In the genomic region with DNA sequence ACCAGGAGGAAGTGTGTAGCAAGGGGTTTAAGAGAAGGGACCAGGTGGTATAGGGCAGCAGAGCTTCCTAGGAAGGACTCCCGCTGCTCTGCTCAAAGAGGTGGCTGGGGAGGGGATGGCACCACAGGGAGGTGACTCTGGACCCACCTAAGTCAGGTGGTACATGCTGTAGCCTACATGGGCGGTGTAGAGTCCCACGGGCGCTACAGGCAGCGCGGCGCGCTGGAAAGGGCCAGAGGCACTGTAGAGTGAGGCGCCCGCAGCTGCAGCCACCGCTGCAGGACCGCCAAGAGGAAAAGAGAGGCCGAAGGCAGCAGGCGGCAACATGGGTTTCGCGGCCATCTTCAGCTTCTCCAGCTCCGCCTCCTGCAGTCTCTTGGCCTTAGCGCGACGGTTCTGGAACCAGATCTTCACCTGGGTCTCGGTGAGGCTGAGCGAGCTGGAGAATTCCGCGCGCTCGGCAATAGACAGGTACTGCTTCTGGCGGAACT, we compare ENCODE assay signal across 13 mouse cellular contexts. TPM values are rescaled to one million over a fixed set of nuclear protein-coding genes. Genes with fewer than 3 reads are reported as not detected.
DNase-seq lines count a peak whose midpoint lies in the region; ATAC-seq and TF ChIP-seq lines count a peak whose summit lies in the region.
"Had no signal": no experiment of that assay in that cellular context is flagged by ENCODE, and none has a peak within 500 bp of the region (broad histone marks: within the 10 kb centered on the region; RNA-seq: fewer than 3 reads in every experiment).

No protein-coding gene starts in this region.

- TF ChIP-seq CTCF in cerebellum, adult 2 months (IDR thresholded peaks at IDR 0.05; ENCODE audit: borderline replicate concordance, insufficient read depth, low read depth, low read length) = no peak

- 0 out of 2 replicates have a peak overlapping the region, but pooled peaks have one; percentile 10 for H3K4me3 ChIP-seq in kidney, embryonic 15.5 days (replicated peaks)
- peak overlapping the region; percentile 72 for H3K4me3 ChIP-seq in embryonic facial prominence, embryonic 12.5 days
- H3K4me3 ChIP-seq in hindbrain, embryonic 16.5 days (ENCODE audit: low read length) = peak overlapping the region; percentile 19
- H3K4me3 ChIP-seq in neural tube, embryonic 13.5 days = peak overlapping the region; percentile 22
- no peak overlapping the region for H3K4me3 ChIP-seq in cerebellum, adult 2 months (replicated peaks; ENCODE audit: insufficient read depth, low read depth, low read length)
- H3K4me3 ChIP-seq: stomach, embryonic 15.5 days had no signal

- H3K4me2 ChIP-seq in kidney, embryonic 15.5 days = peak overlapping the region; percentile 30
- H3K4me2 ChIP-seq in embryonic facial prominence, embryonic 12.5 days (replicated peaks) = peak overlapping the region; percentile 71
- peak overlapping the region; percentile 28 for H3K4me2 ChIP-seq in hindbrain, embryonic 16.5 days (ENCODE audit: low read length)
- peak overlapping the region; percentile 20 for H3K4me2 ChIP-seq in neural tube, embryonic 13.5 days
- H3K4me2 ChIP-seq: liver, embryonic 11.5 days; stomach, embryonic 15.5 days had no signal

- 5% methylated on average over 27 of the region's 27 CpGs for WGBS in kidney, embryonic 15.5 days
- whole genome bisulfite sequencing in embryonic facial prominence, embryonic 12.5 days = 2% methylated on average over 27 of the region's 27 CpGs
- 11% methylated on average over 27 of the region's 27 CpGs for WGBS in hindbrain, embryonic 16.5 days
- WGBS in neural tube, embryonic 13.5 days = 4% methylated on average over 27 of the region's 27 CpGs
- WGBS in cerebellum, adult 2 months = 7% methylated on average over 27 of the region's 27 CpGs

- no peak overlapping the region for H3K9ac ChIP-seq in kidney, embryonic 15.5 days
- H3K9ac ChIP-seq in embryonic facial prominence, embryonic 12.5 days = peak overlapping the region; percentile 91
- H3K9ac ChIP-seq in hindbrain, embryonic 16.5 days (ENCODE audit: low read depth, low read length) = peak overlapping the region; percentile 27; the same call in 1 of the 2 replicates
- 0 out of 2 replicates have a peak overlapping the region, but pooled peaks have one; percentile 12 for H3K9ac ChIP-seq in neural tube, embryonic 13.5 days
- H3K9ac ChIP-seq: stomach, embryonic 15.5 days had no signal

- no peak for ATAC-seq in kidney, embryonic 15.5 days (replicated peaks; ENCODE audit: low FRiP score)
- no peak for ATAC-seq in embryonic facial prominence, embryonic 12.5 days (ENCODE audit: insufficient number of reproducible peaks, insufficient read depth, low FRiP score, low TSS enrichment)
- no peak for ATAC-seq in hindbrain, embryonic 16.5 days
- ATAC-seq in neural tube, embryonic 13.5 days (ENCODE audit: low read depth) = no peak

- peaks cover 36% of the 10 kb centered on the region for H3K4me1 ChIP-seq in kidney, embryonic 15.5 days
- H3K4me1 ChIP-seq in embryonic facial prominence, embryonic 12.5 days = peaks cover 31% of the 10 kb centered on the region
- H3K4me1 ChIP-seq in hindbrain, embryonic 16.5 days (ENCODE audit: control insufficient read depth, insufficient read depth, low read depth, low read length) = peaks cover 19% of the 10 kb centered on the region
- peaks cover 44% of the 10 kb centered on the region for H3K4me1 ChIP-seq in neural tube, embryonic 13.5 days (replicated peaks)
- no peaks in the 10 kb centered on the region; the same call in 1 of the 2 replicates for H3K4me1 ChIP-seq in cerebellum, adult 2 months (ENCODE audit: control insufficient read depth, insufficient read depth, low read length)

- H3K9me3 ChIP-seq in kidney, embryonic 15.5 days (replicated peaks) = no peaks in the 10 kb centered on the region
- no peaks in the 10 kb centered on the region for H3K9me3 ChIP-seq in embryonic facial prominence, embryonic 12.5 days
- H3K9me3 ChIP-seq in hindbrain, embryonic 16.5 days (ENCODE audit: control insufficient read depth, low read length) = no peaks in the 10 kb centered on the region
- no peaks in the 10 kb centered on the region for H3K9me3 ChIP-seq in neural tube, embryonic 13.5 days
- H3K9me3 ChIP-seq: stomach, embryonic 15.5 days had no signal

- H3K36me3 ChIP-seq in kidney, embryonic 15.5 days = no peaks in the 10 kb centered on the region
- H3K36me3 ChIP-seq in embryonic facial prominence, embryonic 12.5 days = peaks cover 7% of the 10 kb centered on the region; the same call in 1 of the 2 replicates
- H3K36me3 ChIP-seq in hindbrain, embryonic 16.5 days (ENCODE audit: control insufficient read depth, insufficient read depth, low read length) = no peaks in the 10 kb centered on the region
- no peaks in the 10 kb centered on the region for H3K36me3 ChIP-seq in neural tube, embryonic 13.5 days
- H3K36me3 ChIP-seq: G1E; stomach, embryonic 15.5 days had no signal

- H3K27me3 ChIP-seq in kidney, embryonic 15.5 days = peaks cover 99% of the 10 kb centered on the region
- H3K27me3 ChIP-seq in embryonic facial prominence, embryonic 12.5 days = peaks cover 66% of the 10 kb centered on the region
- peaks cover 47% of the 10 kb centered on the region for H3K27me3 ChIP-seq in hindbrain, embryonic 16.5 days (replicated peaks; ENCODE audit: control insufficient read depth, insufficient read depth, low read length)
- peaks cover 93% of the 10 kb centered on the region for H3K27me3 ChIP-seq in neural tube, embryonic 13.5 days
- peaks cover 26% of the 10 kb centered on the region; the same call in 1 of the 2 replicates for H3K27me3 ChIP-seq in cerebellum, adult 2 months (ENCODE audit: control insufficient read depth, insufficient read depth, low read length)

- H3K27ac ChIP-seq in kidney, embryonic 15.5 days = no peak overlapping the region
- peak overlapping the region; percentile 93 for H3K27ac ChIP-seq in embryonic facial prominence, embryonic 12.5 days
- no peak overlapping the region for H3K27ac ChIP-seq in hindbrain, embryonic 16.5 days (ENCODE audit: low read depth, low read length)
- no peak overlapping the region for H3K27ac ChIP-seq in neural tube, embryonic 13.5 days (replicated peaks)
- H3K27ac ChIP-seq in cerebellum, adult 2 months (ENCODE audit: insufficient read depth, low read length) = no peak overlapping the region
- H3K27ac ChIP-seq: stomach, embryonic 15.5 days had no signal

- TF ChIP-seq POLR2A in cerebellum, adult 2 months (IDR thresholded peaks at IDR 0.05; ENCODE audit: borderline replicate concordance, insufficient read depth, low read length) = no peak

- no peak for DNase-seq in kidney, adult 11 months
- no peak for DNase-seq in lung, postnatal 10 days
- DNase-seq in cerebellum, adult 2 months = no peak
- DNase-seq in right cerebral cortex, postnatal 14 days = no peak
- DNase-seq: adrenal gland, postnatal 36 days; right cerebral cortex, adult 18-20 months had no signal

RNA-seq across cellular contexts. Expression of a gene that starts 3.2 kb away (rescaled TPM):
- 2.9 and 3.2 TPM in 2 replicates for polyA plus RNA-seq in kidney, embryonic 15.5 days (2015; fragmentation: Nextera tagmentation; extraction: Ambion mirVana)
- polyA plus RNA-seq in embryonic facial prominence, embryonic 12.5 days (2016; fragmentation: Nextera tagmentation; extraction: Ambion mirVana) = 394 and 406 TPM in 2 replicates
- polyA plus RNA-seq in hindbrain, embryonic 16.5 days (2015; fragmentation: Nextera tagmentation; extraction: Ambion mirVana) = 28.9 and 30.5 TPM in 2 replicates
- polyA plus RNA-seq in neural tube, embryonic 13.5 days (2015; fragmentation: Nextera tagmentation; extraction: Ambion mirVana) = 19.7 and 24.3 TPM in 2 replicates
- polyA plus RNA-seq in cerebellum, adult 2 months (2012; rRNA removed) = 3.4 and 7.1 TPM in 2 replicates
- polyA plus RNA-seq: G1E had no signal

Comparison
In these comparisons a context has a peak if more than half of its experiments do, and no peak if none do; other contexts are left out.
1. H3K4me2 ChIP-seq: peak in every context shown above with its lines; median percentile 71 in embryonic facial prominence, embryonic 12.5 days; 30 in kidney, embryonic 15.5 days; 28 in hindbrain, embryonic 16.5 days; 20 in neural tube, embryonic 13.5 days.
2. RNA of a gene that starts 3.2 kb away (polyA plus RNA-seq): 394 to 406 TPM in embryonic facial prominence, embryonic 12.5 days; 28.9 to 30.5 TPM in hindbrain, embryonic 16.5 days, 19.7 to 24.3 TPM in neural tube, embryonic 13.5 days, 3.4 to 7.1 TPM in cerebellum, adult 2 months and 2.9 to 3.2 TPM in kidney, embryonic 15.5 days; every median in the first group is over 10 times any median in the second.